Mouse (Mus musculus) forebrain, postnatal 0 days (tissue): ENCODE results near the gene Sipa1l1. TPM values are rescaled to one million over a fixed set of nuclear protein-coding genes. Genes with fewer than 3 reads are reported as not detected.
A peak's percentile ranks its signal among the peaks of the same experiment; 100 is the strongest.

Source experiments
- ATAC-seq: fragments of 200-750 bp; cut with Nextera tagmentation; 2 replicates; pipeline ENCODE4 v1.8.0; 2017; ENCODE audit warnings: mild to moderate bottlenecking, moderate library complexity
- DNase-seq: peaks from one replicate; pipeline ENCODE4 v3.0.0-alpha.2; 2015
- H3K27ac ChIP-seq: fragments of 300-500 bp; sonication (generic); 2 replicates; pipeline ENCODE4 v1.5.1; 2014; ENCODE audit warnings: low read depth, mild to moderate bottlenecking, antibody characterized with exemption, low read length, moderate library complexity, mixed read lengths
- H3K27me3 ChIP-seq: fragments of 300-500 bp; sonication (generic); 2 replicates; pipeline ENCODE4 v1.6.1; 2014; ENCODE audit warnings: mild to moderate bottlenecking, low read length, mixed read lengths; ENCODE audit not compliant: insufficient read depth
- H3K36me3 ChIP-seq: fragments of 300-500 bp; sonication (generic); 2 replicates; pipeline ENCODE4 v1.6.1; 2014; ENCODE audit warnings: mild to moderate bottlenecking, moderate library complexity; ENCODE audit not compliant: insufficient read depth
- H3K4me1 ChIP-seq: fragments of 300-500 bp; sonication (generic); 2 replicates; pipeline ENCODE4 v1.6.1; 2014; ENCODE audit warnings: antibody characterized with exemption; ENCODE audit not compliant: insufficient read depth
- H3K4me2 ChIP-seq: fragments of 300-500 bp; sonication (generic); 2 replicates; pipeline ENCODE4 v1.6.1; 2014; ENCODE audit warnings: low read depth, mild to moderate bottlenecking, moderate library complexity
- H3K4me3 ChIP-seq: fragments of 300-500 bp; sonication (generic); 2 replicates; pipeline ENCODE4 v1.5.1; 2014; ENCODE audit warnings: low read depth, low read length, mixed read lengths
- H3K9ac ChIP-seq: fragments of 300-500 bp; sonication (generic); 2 replicates; pipeline ENCODE4 v1.6.1; 2014; ENCODE audit warnings: mild to moderate bottlenecking
- H3K9me3 ChIP-seq: fragments of 300-500 bp; sonication (generic); 2 replicates; pipeline ENCODE4 v1.6.1; 2016; ENCODE audit warnings: low read length
- CTCF ChIP-seq: sonication (generic); IDR thresholded peaks from 2 replicates; pipeline ENCODE4 v1.5.1; 2016; ENCODE audit warnings: antibody characterized with exemption, control low read depth, low read depth
- WGBS: fragments of 180-500 bp; shearing (Covaris S2); extraction: QIAGEN DNeasy Blood & Tissue Kit; methylation state at CpG from one replicate; pipeline ENCODE4 v1.1.7; 2014; 5-methylcytosine and 5-hydroxymethylcytosine counted together
- polyA plus RNA-seq: library from polyadenylated mRNA; unstranded; fragments of >200 nt; fragmentation: Nextera tagmentation; extraction: Ambion mirVana; gene quantifications from 2 replicates; pipeline ENCODE4 v1.2.1, GENCODE M21; 2015
- total RNA-seq: library from RNA; depleted of rRNA; stranded (reverse); fragments of >200 nt; gene quantifications from 2 replicates; pipeline ENCODE4 v1.2.3, GENCODE M21; 2014

Gene Sipa1l1
- total and polyA plus RNA-seq, 2 experiments from 2014 or later, result 13.4 to 43.1 TPM

- no peak overlapping the region for H3K27ac ChIP-seq
- DNase-seq (no peak), ATAC-seq (no peak)
- no peak overlapping the region for H3K9ac ChIP-seq
- no peaks in the 10 kb centered on the region for H3K9me3 ChIP-seq
- no peaks in the 10 kb centered on the region for H3K36me3 ChIP-seq
- WGBS, result 95% methylated on average over 6 of the region's 6 CpGs
- H3K27me3 ChIP-seq, result no peaks in the 10 kb centered on the region
- no peak overlapping the region for H3K4me3 ChIP-seq
- no peak for TF ChIP-seq CTCF
- H3K4me1 ChIP-seq, result peaks cover 13% of the 10 kb centered on the region
- H3K4me2 ChIP-seq, result no peak overlapping the region
Observed at GRCm38 (mm10) chr12:82366754-82367153, 197.6 kb downstream of the Sipa1l1 start.

- H3K4me1 ChIP-seq, result peaks cover 13% of the 10 kb centered on the region
Observed at GRCm38 (mm10) chr12:82367345-82367744, 198.2 kb downstream of the Sipa1l1 start.

GRCm38 (mm10) chr12:82367986-82368385 lies 198.9 kb downstream of the Sipa1l1 start:
- peaks cover 13% of the 10 kb centered on the region for H3K4me1 ChIP-seq
- H3K4me2 ChIP-seq, result no peak overlapping the region
- TF ChIP-seq CTCF, result no peak
- no peak overlapping the region for H3K9ac ChIP-seq
- no peak for ATAC-seq
- H3K9me3 ChIP-seq, result no peaks in the 10 kb centered on the region
- no peak overlapping the region for H3K4me3 ChIP-seq
- no peak overlapping the region for H3K27ac ChIP-seq
- DNase-seq, result no peak
- no peaks in the 10 kb centered on the region for H3K27me3 ChIP-seq
- 91% methylated on average over 3 of the region's 3 CpGs for WGBS
- H3K36me3 ChIP-seq, result no peaks in the 10 kb centered on the region

More at GRCm38 (mm10) chr12:82367345-82367744, 198.2 kb downstream of the Sipa1l1 start:
- no peak for DNase-seq
- ATAC-seq, result no peak
- H3K27ac ChIP-seq, result no peak overlapping the region
- H3K9ac ChIP-seq, result no peak overlapping the region
- no peak for TF ChIP-seq CTCF
- H3K9me3 ChIP-seq, result no peaks in the 10 kb centered on the region
- WGBS, result 86% methylated on average over 2 of the region's 2 CpGs
- no peak overlapping the region for H3K4me2 ChIP-seq
- H3K4me3 ChIP-seq, result no peak overlapping the region
- H3K27me3 ChIP-seq, result no peaks in the 10 kb centered on the region
- H3K36me3 ChIP-seq, result no peaks in the 10 kb centered on the region

GRCm38 (mm10) chr12:82369402-82370160 lies 200.5 kb downstream of the Sipa1l1 start:
- peak; percentile 34; the same call in 1 of the 2 replicates for ATAC-seq
- no peak for DNase-seq
- peak overlapping the region; percentile 29; the same call in 1 of the 2 replicates for H3K27ac ChIP-seq

GRCm38 (mm10) chr12:82371266-82371665 lies 202.1 kb downstream of the Sipa1l1 start:
- TF ChIP-seq CTCF, result no peak
- H3K4me3 ChIP-seq, result no peak overlapping the region
- no peak overlapping the region for H3K4me2 ChIP-seq
- no peak overlapping the region for H3K27ac ChIP-seq
- H3K9me3 ChIP-seq, result no peaks in the 10 kb centered on the region
- no peak overlapping the region for H3K9ac ChIP-seq
- no peaks in the 10 kb centered on the region for H3K27me3 ChIP-seq
- DNase-seq (no peak), ATAC-seq (no peak)
- peaks cover 18% of the 10 kb centered on the region for H3K4me1 ChIP-seq
- H3K36me3 ChIP-seq, result 0 out of 2 replicates have a peak, but pooled peaks cover 2% of the 10 kb centered on the region
- 72% methylated on average over 3 of the region's 3 CpGs for WGBS

More at GRCm38 (mm10) chr12:82369402-82370160, 200.5 kb downstream of the Sipa1l1 start:
- Histone ChIP-seq H3K36me3 (no peaks in the 10 kb centered on the region), H3K4me1 (peaks cover 17% of the 10 kb centered on the region), H3K9me3 (no peaks in the 10 kb centered on the region), H3K4me3 (no peak overlapping the region), H3K9ac (no peak overlapping the region), H3K4me2 (no peak overlapping the region), H3K27me3 (no peaks in the 10 kb centered on the region)
- TF ChIP-seq CTCF, result no peak
- WGBS, result 37% methylated on average over 5 of the region's 5 CpGs

GRCm38 (mm10) chr12:82374020-82374419 lies 204.9 kb downstream of the Sipa1l1 start:
- peak overlapping the region; percentile 64 for H3K27ac ChIP-seq
- no peak for TF ChIP-seq CTCF
- 0 out of 2 replicates have a peak overlapping the region, but pooled peaks have one; percentile 18 for H3K4me2 ChIP-seq
- peak; percentile 55 for DNase-seq
- H3K4me3 ChIP-seq, result no peak overlapping the region
- H3K4me1 ChIP-seq, result peaks cover 18% of the 10 kb centered on the region
- H3K27me3 ChIP-seq, result no peaks in the 10 kb centered on the region
- H3K36me3 ChIP-seq, result 0 out of 2 replicates have a peak, but pooled peaks cover 2% of the 10 kb centered on the region
- H3K9me3 ChIP-seq, result no peaks in the 10 kb centered on the region
- H3K9ac ChIP-seq, result no peak overlapping the region
- ATAC-seq, result peak; percentile 82

DNA sequence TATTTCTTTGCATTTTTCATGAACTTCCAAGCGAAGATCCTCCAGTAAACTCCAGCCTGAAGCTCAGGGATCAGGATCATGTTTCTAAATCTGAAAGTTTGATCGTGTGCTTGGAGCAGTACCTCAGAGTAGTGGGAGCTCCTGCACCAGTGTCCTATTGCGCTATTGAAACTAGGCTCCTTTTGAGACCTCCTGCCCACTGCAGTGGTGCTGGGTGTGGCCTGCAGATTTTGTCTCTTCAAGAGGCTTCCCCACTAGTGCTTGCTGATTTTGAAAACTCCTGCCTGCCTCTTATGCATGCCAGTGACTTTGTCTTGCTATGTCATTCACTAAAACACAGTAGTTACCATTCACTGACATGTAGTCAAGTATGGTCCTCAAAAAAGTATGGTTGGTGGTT lies 213.8 kb downstream of the Sipa1l1 start:
- 67% methylated on average over 3 of the region's 3 CpGs for WGBS
- Histone ChIP-seq H3K9ac (no peak overlapping the region), H3K27me3 (no peaks in the 10 kb centered on the region), H3K4me3 (no peak overlapping the region), H3K4me1 (peaks cover 7% of the 10 kb centered on the region; the same call in 1 of the 2 replicates), H3K36me3 (peaks cover 3% of the 10 kb centered on the region), H3K4me2 (no peak overlapping the region), H3K27ac (no peak overlapping the region), H3K9me3 (no peaks in the 10 kb centered on the region)
- no peak for TF ChIP-seq CTCF
- ATAC-seq, result no peak
- DNase-seq, result no peak
